Mouse (Mus musculus) E14TG2a.4 (cell line): ENCODE data around the gene Zfp605.

Experiments
- CTCF ChIP-seq: conservative IDR thresholded peaks from 2 replicates; pipeline ENCODE4 v1.5.1; 2014; ENCODE audit warnings: low read length
- NANOG ChIP-seq: IDR thresholded peaks from 2 replicates; pipeline ENCODE4 v1.6.1; 2014; ENCODE audit warnings: borderline replicate concordance, low read length, mixed read lengths

- TF ChIP-seq CTCF = no peak
- no peak for TF ChIP-seq NANOG
Observed at GRCm38 (mm10) chr5:110137816-110138215, 27.9 kb downstream of the Zfp605 start.
